Mouse (Mus musculus) ES-E14 (cell line): Measurements from ENCODE around the gene Apba2. TPM values are rescaled to one million over a fixed set of nuclear protein-coding genes. Genes with fewer than 3 reads are reported as not detected.

ENCODE experiments used
- DNase-seq: peaks from one replicate; pipeline ENCODE4 v3.0.0-alpha.2; 2013; ENCODE audit warnings: low read depth, low spot score
- H3K27ac ChIP-seq: 2 replicates; pipeline ENCODE4 v1.5.1; 2012; ENCODE audit warnings: low read depth, mild to moderate bottlenecking, low read length, moderate library complexity, mixed read lengths; ENCODE audit not compliant: poor library complexity, insufficient read depth, severe bottlenecking
- H3K36me3 ChIP-seq: 2 replicates; pipeline ENCODE4 v1.6.1; 2012; ENCODE audit warnings: mild to moderate bottlenecking, low read length, moderate library complexity, mixed read lengths; ENCODE audit not compliant: control insufficient read depth, poor library complexity, insufficient read depth, severe bottlenecking
- H3K4me1 ChIP-seq, 2 experiments: fragments of 150-350 bp in 1 of 2; sonication (generic) in 1 of 2; 2 replicates each; pipeline ENCODE4 v1.6.1; 2012; ENCODE audit warnings: low read length in 2 of 2, mild to moderate bottlenecking in 1 of 2, mixed read lengths in 1 of 2; ENCODE audit not compliant: control insufficient read depth in 2 of 2, insufficient read depth in 2 of 2, poor library complexity in 1 of 2
- H3K4me3 ChIP-seq, 2 experiments: fragments of 150-350 bp in 1 of 2; sonication (generic) in 1 of 2; 2 replicates each; pipeline ENCODE4 v1.5.1; 2012; ENCODE audit warnings: low read length in 2 of 2, low read depth in 1 of 2, mild to moderate bottlenecking in 1 of 2, mixed read lengths in 1 of 2; ENCODE audit not compliant: insufficient read depth in 1 of 2, poor library complexity in 1 of 2, severe bottlenecking in 1 of 2
- H3K9ac ChIP-seq: 2 replicates; pipeline ENCODE4 v1.6.1; 2012; ENCODE audit warnings: low read depth, mild to moderate bottlenecking, low read length, mixed read lengths; ENCODE audit not compliant: poor library complexity, insufficient read depth, severe bottlenecking
- H3K9me3 ChIP-seq: fragments of 150-350 bp; sonication (generic); 2 replicates; pipeline ENCODE4 v1.6.1; 2012; ENCODE audit warnings: low read depth, mild to moderate bottlenecking, low read length; ENCODE audit not compliant: control insufficient read depth, insufficient read depth
- CHD2 ChIP-seq: IDR thresholded peaks from 2 replicates; pipeline ENCODE4 v1.6.1; 2014; ENCODE audit warnings: mild to moderate bottlenecking, low read depth, low read length, inconsistent platforms
- HCFC1 ChIP-seq: IDR thresholded peaks from 2 replicates; pipeline ENCODE4 v1.6.1; 2012; ENCODE audit warnings: low read length, inconsistent platforms, borderline replicate concordance; ENCODE audit not compliant: insufficient read depth
- MAFK ChIP-seq: IDR thresholded peaks from 2 replicates; pipeline ENCODE4 v1.6.1; 2014; ENCODE audit warnings: mild to moderate bottlenecking, low read depth, low read length, inconsistent platforms; ENCODE audit not compliant: insufficient read depth
- ZC3H11A ChIP-seq: IDR thresholded peaks from 2 replicates; pipeline ENCODE4 v1.6.1; 2012; ENCODE audit warnings: low read depth, mild to moderate bottlenecking, inconsistent platforms, low read length, borderline replicate concordance
- ZNF384 ChIP-seq: IDR thresholded peaks from 2 replicates; pipeline ENCODE4 v1.6.1; 2012; ENCODE audit warnings: low read depth, low read length, inconsistent platforms
- in situ Hi-C, 2 experiments: fragments of 600-800 bp; cut with MboI; formaldehyde crosslinking; loops; one replicate each; pipeline ENCODE4 v1.15.1; 2025; ENCODE audit warnings: low sequenced_read_pairs in 2 of 2, inconsistent platforms in 1 of 2; ENCODE audit not compliant: unreplicated experiment in 2 of 2
- total RNA-seq: library from RNA; depleted of rRNA; stranded (reverse); fragments of 300-350 nt; gene quantifications from 2 replicates; pipeline ENCODE4 v1.2.3, GENCODE M21; 2012

Gene Apba2
- total RNA-seq, 1 experiment: 1.7 TPM

- H3K9ac ChIP-seq: no peak overlapping the region
- no peaks in the 10 kb centered on the region for H3K36me3 ChIP-seq
- H3K4me1 ChIP-seq: no peaks in the 10 kb centered on the region
- no peak overlapping the region for H3K4me3 ChIP-seq
- no peak for DNase-seq
- in situ Hi-C loops: no loop called here
- TF ChIP-seq HCFC1: no peak
- TF ChIP-seq ZC3H11A: no peak
- no peak for TF ChIP-seq MAFK
- no peaks in the 10 kb centered on the region for H3K9me3 ChIP-seq
- no peak overlapping the region for H3K27ac ChIP-seq
Measured at GRCm38 (mm10) chr7:64586571-64586970, 85.1 kb downstream of the Apba2 start.

GRCm38 (mm10) chr7:64588636-64589389 is 87.3 kb downstream of the Apba2 start:
- no peak for DNase-seq
- Histone ChIP-seq H3K9me3 (no peaks in the 10 kb centered on the region), H3K9ac (no peak overlapping the region), H3K36me3 (no peaks in the 10 kb centered on the region), H3K4me3 (no peak overlapping the region), H3K4me1 (no peaks in the 10 kb centered on the region), H3K27ac (no peak overlapping the region)
- TF ChIP-seq CHD2 (no peak), MAFK (no peak), HCFC1 (no peak), ZNF384 (no peak), ZC3H11A (no peak)
- in situ Hi-C loops: no loop called here

GRCm38 (mm10) chr7:64595256-64595655 is 93.8 kb downstream of the Apba2 start:
- TF ChIP-seq CHD2 (no peak), ZNF384 (no peak), ZC3H11A (no peak), MAFK (no peak), HCFC1 (no peak)
- Histone ChIP-seq H3K9ac (no peak overlapping the region), H3K27ac (no peak overlapping the region), H3K4me3 (no peak overlapping the region), H3K36me3 (no peaks in the 10 kb centered on the region), H3K9me3 (no peaks in the 10 kb centered on the region), H3K4me1 (no peaks in the 10 kb centered on the region)
- DNase-seq: peak; percentile 40
- in situ Hi-C loops: no loop called here

- H3K9me3 ChIP-seq: no peaks in the 10 kb centered on the region
- in situ Hi-C loops: no loop called here
- H3K9ac ChIP-seq: no peak overlapping the region
- H3K36me3 ChIP-seq: no peaks in the 10 kb centered on the region
- H3K27ac ChIP-seq: no peak overlapping the region
- DNase-seq: no peak
- no peak overlapping the region for H3K4me3 ChIP-seq
- H3K4me1 ChIP-seq: no peaks in the 10 kb centered on the region
- TF ChIP-seq HCFC1: no peak
- TF ChIP-seq ZNF384: no peak
- no peak for TF ChIP-seq MAFK
- no peak for TF ChIP-seq CHD2
- no peak for TF ChIP-seq ZC3H11A
Measured at GRCm38 (mm10) chr7:64596652-64597051, 95.1 kb downstream of the Apba2 start.

GRCm38 (mm10) chr7:64609866-64610265 is 108.4 kb downstream of the Apba2 start:
- H3K9ac ChIP-seq: no peak overlapping the region
- H3K4me1 ChIP-seq: no peaks in the 10 kb centered on the region
- in situ Hi-C loops: no loop called here
- TF ChIP-seq MAFK: no peak
- no peak for TF ChIP-seq ZC3H11A
- TF ChIP-seq ZNF384: no peak
- no peak for TF ChIP-seq CHD2
- no peak for TF ChIP-seq HCFC1
- H3K9me3 ChIP-seq: no peaks in the 10 kb centered on the region
- H3K4me3 ChIP-seq: no peak overlapping the region
- H3K27ac ChIP-seq: no peak overlapping the region
- no peak for DNase-seq
- no peaks in the 10 kb centered on the region for H3K36me3 ChIP-seq
